Mouse (Mus musculus): ENCODE measurements around the gene Fam222b.

DNA sequence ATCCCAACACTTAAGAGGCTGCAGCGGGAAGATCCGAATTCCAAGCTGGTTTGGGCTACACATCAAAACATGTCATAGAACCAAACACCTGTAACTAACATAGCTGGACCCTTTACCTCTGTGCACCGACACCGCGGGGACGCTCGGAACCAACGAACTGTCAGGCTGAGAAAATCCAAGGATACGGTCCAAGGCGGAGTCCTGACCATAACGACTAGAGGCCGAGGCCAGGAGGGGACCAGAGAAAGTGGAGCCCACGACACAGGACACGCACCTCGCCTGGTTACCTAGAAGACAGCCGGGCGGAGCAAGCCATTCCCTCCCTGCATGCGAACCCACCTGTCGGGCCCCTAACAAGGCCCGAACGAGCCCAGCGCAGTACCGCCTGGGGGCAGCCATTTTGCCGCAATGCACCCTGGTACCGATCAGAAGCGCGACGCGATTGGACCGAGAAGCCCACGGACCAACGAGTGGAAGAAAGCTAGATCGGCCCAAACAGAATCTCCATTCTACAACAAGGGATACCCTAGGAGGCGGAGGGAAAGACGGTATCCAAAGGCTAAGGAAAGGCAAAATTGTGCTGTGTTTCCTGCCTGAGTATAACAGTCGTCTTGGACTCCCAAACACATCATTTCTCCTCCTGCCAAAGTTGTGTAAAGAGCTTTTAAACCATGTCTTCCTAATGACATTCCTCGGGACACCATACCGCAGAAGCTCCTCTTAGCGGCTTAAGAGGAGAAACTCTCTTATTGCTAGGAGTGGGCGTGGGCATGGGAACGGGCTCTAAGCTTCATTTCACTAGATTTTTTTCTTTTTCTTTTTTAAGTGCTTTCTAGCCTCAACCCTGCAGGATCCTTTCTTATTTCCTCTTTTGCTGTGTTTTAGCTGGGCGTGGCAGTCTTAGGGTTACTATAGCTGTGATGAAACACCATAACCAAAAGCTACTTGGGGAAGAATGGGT lies 14.2 kb upstream of the Fam222b start, which contains the start of gene Eral1:
- TF ChIP-seq POLR2A (IDR thresholded peaks at IDR 0.05; ENCODE audit: low read depth, low read length) (peak; percentile 66), CTCF (IDR thresholded peaks at IDR 0.05; ENCODE audit: extremely low read depth, insufficient read depth, insufficient read length, insufficient replicate concordance) (no peak)

Measured in spleen, adult 2 months (tissue).